Mouse (Mus musculus) small intestine, adult 2 months (tissue): ENCODE data around the gene Jph4.

Experiments
- CTCF ChIP-seq: fragments of 200-500 bp; IDR thresholded peaks from 2 replicates; pipeline ENCODE4 v1.5.1; 2012; ENCODE audit warnings: low read depth, mild to moderate bottlenecking, control low read depth, inconsistent platforms, low read length, moderate library complexity, mixed read lengths; ENCODE audit not compliant: insufficient replicate concordance, insufficient read length; ENCODE audit errors: extremely low read depth
- POLR2A ChIP-seq: fragments of 200-500 bp; IDR thresholded peaks from 2 replicates; pipeline ENCODE4 v1.6.1; 2012; ENCODE audit warnings: low read depth, mild to moderate bottlenecking, control low read depth, inconsistent platforms, low read length, moderate library complexity

- TF ChIP-seq POLR2A (no peak), CTCF (no peak)
These were observed 11.3 kb downstream of the Jph4 start for GRCm38 (mm10) chr14:55105386-55105785.
